In the genomic region with DNA sequence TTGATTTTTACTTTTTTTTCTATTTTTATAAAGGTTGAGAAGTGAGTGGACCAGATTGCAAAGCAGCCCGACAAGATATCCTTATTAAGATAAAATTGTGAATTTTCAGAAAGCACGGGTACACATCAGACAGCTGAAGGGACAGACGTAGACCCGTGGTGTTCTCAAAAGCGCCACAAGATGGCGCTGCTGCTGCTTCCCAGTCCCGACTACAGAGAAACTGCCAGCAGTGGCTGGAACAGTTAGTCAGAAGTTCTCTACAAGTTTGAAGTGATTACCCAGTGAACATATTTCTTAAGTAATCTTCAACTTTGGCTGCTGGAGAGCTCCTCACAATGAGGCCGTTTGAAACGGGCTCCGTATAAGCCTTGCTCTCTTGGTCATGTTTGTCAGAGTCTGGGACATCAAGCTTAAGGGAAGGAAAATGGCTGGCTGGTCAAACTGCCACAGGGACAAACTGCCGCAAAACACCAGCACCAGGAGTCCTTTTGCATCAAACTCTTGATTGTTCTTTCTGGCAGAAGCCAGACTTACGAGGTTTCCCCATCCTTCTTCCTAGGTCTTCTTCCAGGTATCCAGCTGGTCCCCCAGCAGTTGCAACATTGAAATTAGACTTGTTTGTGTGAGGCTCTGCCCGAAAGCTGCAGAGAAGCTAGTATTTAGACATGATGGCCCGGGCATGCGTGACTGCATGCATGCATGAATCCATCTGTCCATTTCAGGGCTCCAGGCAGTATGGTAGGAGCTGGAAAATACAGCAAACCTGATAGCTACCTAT, we compare ENCODE assay signal across 8 mouse cellular contexts.
DNase-seq lines count a peak whose midpoint lies in the region; ATAC-seq and TF ChIP-seq lines count a peak whose summit lies in the region.

No protein-coding gene starts in this region.

- WGBS in forebrain, embryonic 16.5 days, result 16% methylated on average over 15 of the region's 15 CpGs
- WGBS in large intestine, adult 2 months, result 22% methylated on average over 15 of the region's 15 CpGs
- 19% methylated on average over 15 of the region's 15 CpGs for WGBS in lung, adult 2 months

- no peaks in the 10 kb centered on the region for H3K36me3 ChIP-seq in forebrain, embryonic 16.5 days (ENCODE audit: control insufficient read depth, insufficient read depth)

- peak; percentile 87 for ATAC-seq in forebrain, embryonic 16.5 days

- H3K27me3 ChIP-seq in forebrain, embryonic 16.5 days (replicated peaks; ENCODE audit: control insufficient read depth, insufficient read depth, low read length), result no peaks in the 10 kb centered on the region

- H3K27ac ChIP-seq in forebrain, embryonic 16.5 days (ENCODE audit: low read length), result no peak overlapping the region

- H3K4me3 ChIP-seq in forebrain, embryonic 16.5 days (replicated peaks; ENCODE audit: low read length), result no peak overlapping the region
- H3K4me3 ChIP-seq in lung, adult 2 months (replicated peaks; ENCODE audit: extremely low read depth, low read depth, low read length), result no peak overlapping the region

- no peak overlapping the region for H3K4me2 ChIP-seq in forebrain, embryonic 16.5 days (ENCODE audit: low read length)

- peak; percentile 92 for TF ChIP-seq CTCF in lung, adult 2 months (IDR thresholded peaks at IDR 0.05; ENCODE audit: insufficient read depth, low read length)

- no peaks in the 10 kb centered on the region for H3K9me3 ChIP-seq in forebrain, embryonic 16.5 days (ENCODE audit: control insufficient read depth, low read length)

- intact Hi-C loops in heart, postnatal 25 days (cut with DNase I), result no loop called here

- no peak overlapping the region for H3K9ac ChIP-seq in forebrain, embryonic 16.5 days (replicated peaks; ENCODE audit: low read depth, low read length)

- DNase-seq in R1 (ENCODE audit: low read depth, low spot score), result peak; percentile 75
- peak; percentile 72 to 81 for DNase-seq in cerebellum, adult 18-20 months
- peak; percentile 17 for DNase-seq in heart, postnatal 25 days (ENCODE audit: low spot score)
- peak; percentile 37 for DNase-seq in large intestine, adult 2 months (ENCODE audit: low read depth, low spot score)
- DNase-seq in lung, adult 2 months, result peak; percentile 63
- DNase-seq in retina, postnatal 1 day, result peak; percentile 87
- DNase-seq in urinary bladder, postnatal 36 days (ENCODE audit: low spot score in 2 of 2), result peak; percentile 71 to 79

- no peak for TF ChIP-seq POLR2A in lung, adult 2 months (IDR thresholded peaks at IDR 0.05; ENCODE audit: borderline replicate concordance, extremely low read depth, low read depth, low read length)

- H3K4me1 ChIP-seq in forebrain, embryonic 16.5 days (replicated peaks; ENCODE audit: control insufficient read depth, insufficient read depth, low read length), result peaks cover 2% of the 10 kb centered on the region; the same call in 1 of the 2 replicates
- H3K4me1 ChIP-seq in lung, adult 2 months (ENCODE audit: control insufficient read depth, insufficient read depth, low read length), result no peaks in the 10 kb centered on the region

Comparison
In these comparisons a context has a peak if more than half of its experiments do, and no peak if none do; other contexts are left out.
1. DNase-seq: peak in every context shown above with its lines; median percentile 87 in retina, postnatal 1 day; 76 in cerebellum, adult 18-20 months; 75 in R1; 75 in urinary bladder, postnatal 36 days; 63 in lung, adult 2 months; 37 in large intestine, adult 2 months; 17 in heart, postnatal 25 days.